Mouse (Mus musculus) erythroid progenitor cell, adult 5-6 weeks (primary cell): Measurements from ENCODE around the gene Gm1110. TPM values are rescaled to one million over a fixed set of nuclear protein-coding genes. Genes with fewer than 3 reads are reported as not detected.
"Not testable (repeated sequence)": the region's sequence is repeated elsewhere in the genome, so short reads cannot be mapped to it uniquely, and the experiment has no call there.

ENCODE experiments used
- ATAC-seq: replicated peaks from 2 replicates; pipeline ENCODE4 v1.8.0; 2016; ENCODE audit warnings: moderate number of reproducible peaks, mild to moderate bottlenecking, moderate TSS enrichment, inconsistent platforms; ENCODE audit not compliant: poor library complexity, low FRiP score, severe bottlenecking
- total RNA-seq, 2 experiments: library from RNA; stranded (forward) in 1 of 2; stranded (reverse) in 1 of 2; fragments of 150-400 nt in 1 of 2; fragments of 186-747, 209-891 nt in 1 of 2; gene quantifications; 2 replicates each; pipeline versions ENCODE4 v1.2.3 to v1.2.4; 2015 to 2017; ENCODE audit warnings: low replicate concordance in 2 of 2

The Gm1110 gene
- not detected in 2 replicates for total RNA-seq (2015; ENCODE audit: low replicate concordance)
- not detected in 2 replicates for total RNA-seq (2017; ENCODE audit: low replicate concordance)

GRCm38 (mm10) chr9:26922909-26923526 lies at the start of gene Gm1110:
Gene Gm1110, minus strand, starts transcription at chr9:26923111.
- no peak for ATAC-seq

- ATAC-seq: no peak
Measured at GRCm38 (mm10) chr9:26947790-26948189, 24.9 kb upstream of the Gm1110 start.

GRCm38 (mm10) chr9:26924146-26924545 lies 1.2 kb upstream of the Gm1110 start:
- ATAC-seq: no peak

DNA sequence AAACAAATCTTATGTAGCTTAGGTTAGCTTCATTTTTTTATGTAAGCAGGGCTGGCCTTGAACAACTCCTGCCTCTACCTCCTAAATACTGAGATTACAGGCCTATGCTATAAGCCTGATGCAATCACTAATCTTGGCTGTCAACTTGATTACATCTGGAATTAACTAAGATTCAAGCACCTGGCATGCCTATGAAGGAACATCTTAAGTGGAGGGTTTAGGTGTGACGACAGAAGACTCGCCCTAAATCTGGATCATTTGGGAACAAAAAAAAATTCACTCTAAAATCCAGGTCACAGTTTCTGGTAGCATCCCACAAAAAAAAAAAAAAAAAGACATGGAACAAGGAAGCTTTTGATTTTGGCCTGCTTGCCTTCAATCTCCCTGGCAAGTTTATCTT lies 3.1 kb downstream of the Gm1110 start:
- ATAC-seq: no peak

DNA sequence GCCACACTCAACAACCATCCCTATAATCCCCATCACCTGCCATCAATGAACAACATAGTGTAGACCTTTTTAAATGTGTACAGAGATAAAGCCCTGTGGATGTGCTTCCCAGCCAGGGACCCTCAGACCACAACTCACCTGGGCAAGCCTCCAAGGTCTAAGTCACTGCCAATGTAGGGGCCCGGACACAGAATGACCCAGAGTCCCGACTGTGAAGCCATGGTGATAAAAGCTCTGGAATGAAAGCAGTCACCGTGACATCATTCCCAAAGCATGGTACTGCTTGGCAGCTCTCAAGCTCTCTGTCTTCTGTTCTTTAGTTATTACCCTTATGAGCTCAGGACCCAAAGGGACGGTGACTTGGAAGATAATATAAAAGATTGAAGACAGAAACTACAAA lies 9.8 kb downstream of the Gm1110 start:
- no peak for ATAC-seq

GRCm38 (mm10) chr9:26911251-26911650 lies 11.7 kb downstream of the Gm1110 start:
- ATAC-seq: no peak

DNA sequence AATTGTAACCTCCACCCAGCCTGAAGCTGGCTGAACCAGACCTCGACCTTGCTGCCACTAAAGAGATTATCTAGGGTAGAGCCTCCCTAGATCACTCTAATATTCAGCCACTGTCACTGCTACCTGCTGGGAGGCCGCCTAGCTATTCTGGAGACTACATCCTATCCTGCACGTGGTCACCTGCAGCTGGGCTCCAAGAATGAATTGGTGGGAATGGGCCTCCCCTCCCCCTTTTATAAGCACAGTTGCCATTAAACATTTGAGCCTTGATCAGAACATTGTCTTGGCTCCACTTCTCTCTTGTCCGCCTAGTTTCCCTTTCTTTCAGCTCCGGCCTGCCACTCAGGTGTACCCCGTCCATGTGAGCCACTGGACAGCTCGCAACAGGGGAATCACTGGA lies 53.1 kb downstream of the Gm1110 start:
- ATAC-seq: not testable (repeated sequence)

GRCm38 (mm10) chr9:26860751-26861150 lies 62.2 kb downstream of the Gm1110 start, which contains the start of gene Glb1l3:
Gene Glb1l3, minus strand, starts transcription at chr9:26860890.
- ATAC-seq: no peak

GRCm38 (mm10) chr9:26831089-26831488 lies 91.8 kb downstream of the Gm1110 start:
- no peak for ATAC-seq

Other genes starting within 250 kb of the Gm1110 start
- gene B3gat1, start 189.4 kb downstream of the Gm1110 start, total RNA-seq (2015; ENCODE audit: low replicate concordance): not detected in 2 replicates
- not detected in 2 replicates for gene B3gat1, start 189.4 kb downstream of the Gm1110 start, total RNA-seq (2017; ENCODE audit: low replicate concordance)
- not detected in 2 replicates for gene Glb1l2, start 116.6 kb downstream of the Gm1110 start, total RNA-seq (2015; ENCODE audit: low replicate concordance)
- 0.91 TPM in 1 of 2 replicates, not detected in the other for gene Glb1l2, start 116.6 kb downstream of the Gm1110 start, total RNA-seq (2017; ENCODE audit: low replicate concordance)
- not detected in 2 replicates for gene Glb1l3, start 62.2 kb downstream of the Gm1110 start, total RNA-seq (2015; ENCODE audit: low replicate concordance)
- gene Glb1l3, start 62.2 kb downstream of the Gm1110 start, total RNA-seq (2017; ENCODE audit: low replicate concordance): not detected in 2 replicates
- gene Acad8, start 76.5 kb upstream of the Gm1110 start, total RNA-seq (2015; ENCODE audit: low replicate concordance): 1.1 TPM in 1 of 2 replicates, not detected in the other
- 1.9 and 4.8 TPM in 2 replicates for gene Acad8, start 76.5 kb upstream of the Gm1110 start, total RNA-seq (2017; ENCODE audit: low replicate concordance)
- gene Thyn1, start 76.6 kb upstream of the Gm1110 start, total RNA-seq (2015; ENCODE audit: low replicate concordance): 4.6 and 9.7 TPM in 2 replicates
- gene Thyn1, start 76.6 kb upstream of the Gm1110 start, total RNA-seq (2017; ENCODE audit: low replicate concordance): 3.6 and 10.3 TPM in 2 replicates
- 10.1 and 15.1 TPM in 2 replicates for gene Vps26b, start 107.0 kb upstream of the Gm1110 start, total RNA-seq (2015; ENCODE audit: low replicate concordance)
- gene Vps26b, start 107.0 kb upstream of the Gm1110 start, total RNA-seq (2017; ENCODE audit: low replicate concordance): 10.0 and 14.7 TPM in 2 replicates
- gene Ncapd3, start 107.1 kb upstream of the Gm1110 start, total RNA-seq (2015; ENCODE audit: low replicate concordance): 406 and 456 TPM in 2 replicates
- 245 and 279 TPM in 2 replicates for gene Ncapd3, start 107.1 kb upstream of the Gm1110 start, total RNA-seq (2017; ENCODE audit: low replicate concordance)
- not detected in 2 replicates for gene Jam3, start 232.3 kb upstream of the Gm1110 start, total RNA-seq (2015; ENCODE audit: low replicate concordance)
- gene Jam3, start 232.3 kb upstream of the Gm1110 start, total RNA-seq (2017; ENCODE audit: low replicate concordance): 1.2 TPM in 1 of 2 replicates, not detected in the other